Mouse (Mus musculus): ENCODE measurements around the gene 2310079G19Rik.

DNA sequence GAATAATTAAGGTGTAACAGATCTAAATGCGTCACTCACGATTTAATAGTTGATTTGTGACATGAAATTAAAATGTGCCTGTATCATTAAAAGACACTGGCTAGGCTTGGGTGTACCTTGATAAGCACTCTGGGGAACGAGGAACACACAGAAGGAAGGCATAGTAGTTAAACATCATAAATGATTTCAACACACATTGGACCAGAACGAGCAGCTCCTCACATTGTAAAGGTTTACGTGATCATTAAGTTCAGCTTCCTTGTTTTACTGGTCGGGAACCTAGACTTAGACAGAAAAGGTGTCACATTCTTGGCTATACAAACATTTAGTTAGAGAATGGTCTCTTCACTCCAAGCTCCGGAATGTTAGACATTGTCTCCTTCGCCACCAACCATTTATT is 27.2 kb downstream of the 2310079G19Rik start:
- TF ChIP-seq CTCF (IDR thresholded peaks at IDR 0.05), result no peak
- no peak for TF ChIP-seq EP300 (IDR thresholded peaks at IDR 0.05)

Measured in lung, postnatal 0 days (tissue).